Mouse (Mus musculus): Measurements from ENCODE around the gene Mogat2.

DNA sequence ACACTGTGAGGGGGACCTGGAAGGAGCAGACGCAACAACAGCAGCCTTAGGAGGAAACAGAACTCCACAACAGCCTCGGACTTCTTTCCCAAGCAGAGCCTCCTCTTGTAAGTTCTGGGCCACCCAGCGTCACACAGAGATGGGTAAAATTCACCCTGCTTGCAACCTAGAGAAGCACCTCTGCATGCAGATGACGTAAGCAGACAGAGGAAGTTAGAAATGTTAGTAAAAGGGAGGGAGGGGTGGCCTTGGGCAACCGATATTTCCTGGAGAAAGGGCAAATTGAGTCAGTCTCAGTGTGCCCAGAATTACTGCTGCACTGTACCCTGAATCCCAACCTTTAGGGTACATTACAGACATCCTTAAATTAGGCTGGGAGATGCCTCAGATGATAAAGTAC, 48.5 kb downstream of the Mogat2 start:
- TF ChIP-seq CTCF (conservative IDR thresholded peaks at IDR 0.05; ENCODE audit: low read length) (no peak), NANOG (IDR thresholded peaks at IDR 0.05; ENCODE audit: borderline replicate concordance, low read length) (no peak)
